Mouse (Mus musculus) embryonic facial prominence, embryonic 12.5 days (tissue): Measurements from ENCODE around the gene Caprin1. TPM values are rescaled to one million over a fixed set of nuclear protein-coding genes. Genes with fewer than 3 reads are reported as not detected.

Source experiments
- ATAC-seq: fragments of 200-750 bp; cut with Nextera tagmentation; 2 replicates; pipeline ENCODE4 v1.8.0; 2017; ENCODE audit not compliant: insufficient number of reproducible peaks, insufficient read depth, low FRiP score, low TSS enrichment
- H3K27ac ChIP-seq: fragments of 300-500 bp; sonication (generic); 2 replicates; pipeline ENCODE4 v1.5.1; 2016; ENCODE audit warnings: mild to moderate bottlenecking
- H3K27me3 ChIP-seq: fragments of 300-500 bp; sonication (generic); 2 replicates; pipeline ENCODE4 v1.6.1; 2016; ENCODE audit warnings: mild to moderate bottlenecking, moderate library complexity
- H3K36me3 ChIP-seq: fragments of 300-500 bp; sonication (generic); 2 replicates; pipeline ENCODE4 v1.6.1; 2016; ENCODE audit warnings: mild to moderate bottlenecking
- H3K4me1 ChIP-seq: fragments of 300-500 bp; sonication (generic); 2 replicates; pipeline ENCODE4 v1.6.1; 2016
- H3K4me2 ChIP-seq: fragments of 300-500 bp; sonication (generic); replicated peaks from 2 replicates; pipeline ENCODE4 v1.6.1; 2016; ENCODE audit warnings: mild to moderate bottlenecking, moderate library complexity
- H3K4me3 ChIP-seq: fragments of 300-500 bp; sonication (generic); 2 replicates; pipeline ENCODE4 v1.5.1; 2016; ENCODE audit warnings: mild to moderate bottlenecking
- H3K9ac ChIP-seq: fragments of 300-500 bp; sonication (generic); 2 replicates; pipeline ENCODE4 v1.6.1; 2016; ENCODE audit warnings: mild to moderate bottlenecking, moderate library complexity
- H3K9me3 ChIP-seq: fragments of 300-500 bp; sonication (generic); 2 replicates; pipeline ENCODE4 v1.6.1; 2016; ENCODE audit warnings: mild to moderate bottlenecking, moderate library complexity
- WGBS: fragments of 180-500 bp; shearing (Covaris S2); methylation state at CpG from one replicate; pipeline ENCODE4 v1.1.7; 2016; 5-methylcytosine and 5-hydroxymethylcytosine counted together
- polyA plus RNA-seq: library from polyadenylated mRNA; unstranded; fragments of >200 nt; fragmentation: Nextera tagmentation; extraction: Ambion mirVana; gene quantifications from 2 replicates; pipeline ENCODE4 v1.2.1, GENCODE M21; 2016

Caprin1 gene
- polyA plus RNA-seq, 1 experiment from 2014 or later: 465 TPM

DNA sequence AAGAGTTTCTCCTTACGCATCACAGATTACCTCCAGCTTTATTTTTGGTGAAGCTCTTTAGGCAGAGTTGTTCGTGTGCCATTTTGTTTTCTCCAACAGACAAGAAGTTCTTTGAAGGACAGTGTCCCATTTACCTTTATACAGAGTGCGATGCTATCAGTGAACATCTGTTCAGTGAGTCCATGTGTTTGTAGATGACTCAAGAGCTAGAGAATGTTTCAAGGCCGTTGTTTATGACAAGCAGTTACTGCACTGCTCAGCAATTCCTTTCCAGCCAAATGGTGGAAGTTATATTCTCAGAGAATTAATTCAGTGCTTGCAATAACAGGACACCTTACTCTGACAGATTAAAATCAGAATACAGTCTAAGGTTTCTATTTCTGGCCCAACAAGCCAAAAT is 27.5 kb upstream of the Caprin1 start:
- Histone ChIP-seq H3K27me3 (no peaks in the 10 kb centered on the region), H3K36me3 (no peaks in the 10 kb centered on the region), H3K27ac (no peak overlapping the region), H3K4me3 (no peak overlapping the region), H3K4me1 (no peaks in the 10 kb centered on the region), H3K9me3 (no peaks in the 10 kb centered on the region), H3K4me2 (no peak overlapping the region), H3K9ac (no peak overlapping the region)
- 83% methylated on average over 4 of the region's 4 CpGs for WGBS
- ATAC-seq: no peak

DNA sequence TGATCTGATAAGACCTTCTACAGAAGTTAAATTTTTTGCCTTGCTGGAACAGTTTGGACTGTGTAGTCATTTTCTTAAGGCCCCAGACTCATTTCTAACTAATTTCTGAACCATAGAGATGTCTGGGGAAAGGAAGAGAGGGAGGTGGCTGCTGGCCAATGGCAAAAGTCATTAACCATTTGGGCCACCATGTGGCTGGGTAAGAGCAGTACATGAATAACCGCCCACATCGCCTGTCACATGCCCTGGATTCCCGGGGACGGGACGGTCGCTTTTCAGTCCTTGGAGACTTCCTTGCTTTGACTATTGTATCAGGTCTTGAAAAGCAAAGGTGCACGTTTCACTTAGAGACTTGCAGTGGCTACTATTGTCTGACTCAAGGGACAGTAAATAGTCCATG is 25.1 kb upstream of the Caprin1 start:
- H3K4me1 ChIP-seq: no peaks in the 10 kb centered on the region
- H3K4me3 ChIP-seq: no peak overlapping the region
- H3K36me3 ChIP-seq: no peaks in the 10 kb centered on the region
- H3K9ac ChIP-seq: no peak overlapping the region
- H3K9me3 ChIP-seq: no peaks in the 10 kb centered on the region
- 77% methylated on average over 7 of the region's 7 CpGs for WGBS
- H3K27ac ChIP-seq: no peak overlapping the region
- no peaks in the 10 kb centered on the region for H3K27me3 ChIP-seq
- no peak overlapping the region for H3K4me2 ChIP-seq
- no peak for ATAC-seq

GRCm38 (mm10) chr2:103817145-103817895 is 19.9 kb upstream of the Caprin1 start:
- 27% methylated on average over 6 of the region's 6 CpGs for WGBS
- H3K9me3 ChIP-seq: no peaks in the 10 kb centered on the region
- H3K4me2 ChIP-seq: peak overlapping the region; percentile 32
- peak overlapping the region; percentile 64 for H3K27ac ChIP-seq
- peak overlapping the region; percentile 13; the same call in 1 of the 2 replicates for H3K4me3 ChIP-seq
- H3K36me3 ChIP-seq: no peaks in the 10 kb centered on the region
- no peaks in the 10 kb centered on the region for H3K27me3 ChIP-seq
- ATAC-seq: peak; percentile 83; the same call in 1 of the 2 replicates
- no peak overlapping the region for H3K9ac ChIP-seq
- H3K4me1 ChIP-seq: no peaks in the 10 kb centered on the region

DNA sequence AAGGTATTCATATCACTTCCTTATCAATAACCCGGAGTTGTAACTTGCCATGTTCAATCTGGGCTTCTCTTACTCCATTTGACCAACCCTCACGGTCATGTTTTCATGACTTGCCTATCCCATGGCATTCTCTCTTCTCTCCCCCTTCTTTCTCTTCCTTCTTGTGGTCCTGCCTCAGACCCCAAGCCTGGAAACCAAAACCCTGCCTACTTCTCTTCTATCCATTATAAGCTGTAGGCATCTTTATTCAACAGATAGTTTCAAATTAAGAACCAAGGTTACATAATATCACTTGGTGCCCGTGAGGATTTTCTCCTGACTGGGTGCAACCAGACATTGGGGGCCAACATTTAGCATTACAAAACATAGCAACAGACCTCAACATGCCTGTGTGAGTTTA is 18.5 kb upstream of the Caprin1 start:
- ATAC-seq: no peak
- no peaks in the 10 kb centered on the region for H3K4me1 ChIP-seq
- no peaks in the 10 kb centered on the region for H3K9me3 ChIP-seq
- no peak overlapping the region for H3K4me2 ChIP-seq
- no peaks in the 10 kb centered on the region for H3K27me3 ChIP-seq
- no peaks in the 10 kb centered on the region for H3K36me3 ChIP-seq
- 91% methylated on average over 3 of the region's 3 CpGs for WGBS
- no peak overlapping the region for H3K9ac ChIP-seq
- no peak overlapping the region for H3K4me3 ChIP-seq
- no peak overlapping the region for H3K27ac ChIP-seq

- H3K4me2 ChIP-seq: no peak overlapping the region
- H3K9me3 ChIP-seq: no peaks in the 10 kb centered on the region
- ATAC-seq: no peak
- H3K27ac ChIP-seq: no peak overlapping the region
- H3K9ac ChIP-seq: no peak overlapping the region
- 60% methylated on average over 5 of the region's 5 CpGs for WGBS
- H3K36me3 ChIP-seq: no peaks in the 10 kb centered on the region
- H3K4me3 ChIP-seq: no peak overlapping the region
- H3K4me1 ChIP-seq: no peaks in the 10 kb centered on the region
- H3K27me3 ChIP-seq: no peaks in the 10 kb centered on the region
Observed at GRCm38 (mm10) chr2:103811465-103812191, 14.2 kb upstream of the Caprin1 start.

- ATAC-seq: no peak
- no peak overlapping the region for H3K27ac ChIP-seq
- H3K27me3 ChIP-seq: no peaks in the 10 kb centered on the region
- no peak overlapping the region for H3K4me2 ChIP-seq
- WGBS: 89% methylated on average over 6 of the region's 6 CpGs
- H3K9me3 ChIP-seq: no peaks in the 10 kb centered on the region
- no peaks in the 10 kb centered on the region for H3K36me3 ChIP-seq
- no peak overlapping the region for H3K9ac ChIP-seq
- H3K4me1 ChIP-seq: no peaks in the 10 kb centered on the region
- H3K4me3 ChIP-seq: no peak overlapping the region
Observed at GRCm38 (mm10) chr2:103810412-103810811, 13.0 kb upstream of the Caprin1 start.

DNA sequence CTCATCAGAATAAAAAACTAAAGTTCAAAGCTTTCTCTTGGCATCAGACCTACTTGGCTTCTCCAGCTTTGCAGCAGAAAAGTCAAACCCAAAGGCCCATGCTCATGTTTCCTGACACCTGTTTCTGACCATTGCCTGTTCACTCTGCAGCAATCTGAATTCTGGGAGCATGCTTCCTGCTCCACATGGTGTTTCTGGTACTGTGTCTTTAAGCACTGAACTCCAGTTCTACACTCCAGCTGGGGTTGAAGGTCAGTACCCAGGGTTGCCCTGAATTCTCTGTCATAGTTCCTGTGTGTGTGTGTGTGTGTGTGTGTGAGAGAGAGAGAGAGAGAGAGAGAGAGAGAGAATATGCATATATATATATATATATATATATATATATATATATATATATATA is 11.0 kb upstream of the Caprin1 start:
- no peaks in the 10 kb centered on the region for H3K27me3 ChIP-seq
- H3K27ac ChIP-seq: no peak overlapping the region
- no peak for ATAC-seq
- no peaks in the 10 kb centered on the region for H3K36me3 ChIP-seq
- H3K9ac ChIP-seq: no peak overlapping the region
- no peak overlapping the region for H3K4me2 ChIP-seq
- H3K4me1 ChIP-seq: no peaks in the 10 kb centered on the region
- no peaks in the 10 kb centered on the region for H3K9me3 ChIP-seq
- no peak overlapping the region for H3K4me3 ChIP-seq

- Histone ChIP-seq H3K27me3 (no peaks in the 10 kb centered on the region), H3K9me3 (no peaks in the 10 kb centered on the region), H3K36me3 (no peaks in the 10 kb centered on the region), H3K4me3 (no peak overlapping the region), H3K4me1 (no peaks in the 10 kb centered on the region), H3K4me2 (no peak overlapping the region), H3K9ac (no peak overlapping the region), H3K27ac (no peak overlapping the region)
- 79% methylated on average over 5 of the region's 5 CpGs for WGBS
- no peak for ATAC-seq
Observed at GRCm38 (mm10) chr2:103803770-103804530, 6.5 kb upstream of the Caprin1 start.

GRCm38 (mm10) chr2:103802422-103802821 is 5.0 kb upstream of the Caprin1 start:
- Histone ChIP-seq H3K36me3 (no peaks in the 10 kb centered on the region), H3K4me2 (no peak overlapping the region), H3K4me3 (no peak overlapping the region), H3K4me1 (peaks cover 6% of the 10 kb centered on the region; the same call in 1 of the 2 replicates), H3K9me3 (no peaks in the 10 kb centered on the region), H3K27ac (no peak overlapping the region), H3K9ac (no peak overlapping the region), H3K27me3 (no peaks in the 10 kb centered on the region)
- 91% methylated on average over 1 of the region's 1 CpGs for WGBS
- no peak for ATAC-seq

DNA sequence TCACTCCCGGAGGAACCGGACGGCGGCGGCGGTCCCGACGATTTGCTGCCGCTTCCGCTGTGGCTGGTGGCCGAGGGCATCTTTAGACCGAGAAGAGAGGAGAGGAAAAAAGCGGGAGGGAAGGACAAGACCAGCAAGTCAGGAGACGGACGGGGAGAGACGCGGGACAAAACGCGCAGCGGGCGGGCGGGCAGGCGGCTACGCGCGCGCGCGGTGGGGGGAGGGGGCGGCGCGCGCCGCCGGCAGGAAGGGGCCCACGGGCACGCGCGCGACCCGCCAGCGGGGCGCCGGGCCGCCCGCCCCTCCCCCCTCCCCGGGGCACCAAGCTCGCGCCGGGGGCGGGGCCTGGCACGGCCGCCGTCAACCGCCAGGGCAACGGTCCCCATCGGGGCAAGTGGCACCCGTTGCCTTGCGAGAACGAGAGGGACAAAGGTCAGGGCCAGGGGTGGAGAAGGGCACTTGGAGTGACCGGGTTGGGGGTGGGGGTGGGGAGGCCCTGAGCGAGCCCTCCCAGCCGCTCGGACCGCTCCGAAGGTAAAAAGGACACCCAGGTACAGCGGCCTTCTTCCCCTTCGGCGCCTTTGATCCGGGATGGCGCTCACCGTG is 485 bp downstream of the Caprin1 start:
- under 1% methylated on average over 32 of the region's 72 CpGs for WGBS
- peak overlapping the region; percentile 100 for H3K27ac ChIP-seq
- H3K9ac ChIP-seq: peak overlapping the region; percentile 98
- peak overlapping the region; percentile 56 for H3K4me2 ChIP-seq
- H3K4me1 ChIP-seq: peaks cover 18% of the 10 kb centered on the region
- H3K9me3 ChIP-seq: no peaks in the 10 kb centered on the region
- no peaks in the 10 kb centered on the region for H3K27me3 ChIP-seq
- H3K4me3 ChIP-seq: peak overlapping the region; percentile 86
- no peak; the same call in 1 of the 2 replicates for ATAC-seq
- H3K36me3 ChIP-seq: peaks cover 17% of the 10 kb centered on the region

GRCm38 (mm10) chr2:103796211-103796860 is 1.1 kb downstream of the Caprin1 start:
- no peaks in the 10 kb centered on the region for H3K27me3 ChIP-seq
- H3K9ac ChIP-seq: peak overlapping the region; percentile 98
- peaks cover 18% of the 10 kb centered on the region for H3K4me1 ChIP-seq
- H3K36me3 ChIP-seq: peaks cover 20% of the 10 kb centered on the region
- H3K27ac ChIP-seq: peak overlapping the region; percentile 100
- H3K4me3 ChIP-seq: peak overlapping the region; percentile 86
- no peaks in the 10 kb centered on the region for H3K9me3 ChIP-seq
- ATAC-seq: peak; percentile 49; the same call in 1 of the 2 replicates
- WGBS: under 1% methylated on average over 42 of the region's 42 CpGs
- H3K4me2 ChIP-seq: peak overlapping the region; percentile 56
